Mouse (Mus musculus) MN1 (cell line): ENCODE data around the gene Arhgef17.
"Not testable (repeated sequence)": the region's sequence is repeated elsewhere in the genome, so short reads cannot be mapped to it uniquely, and the experiment has no call there.

Experiments
- DNase-seq: peaks from one replicate; pipeline ENCODE4 v3.0.0-alpha.2; 2016; ENCODE audit warnings: low spot score

Gene Arhgef17

GRCm38 (mm10) chr7:100846033-100846432 lies 85.9 kb downstream of the Arhgef17 start:
- DNase-seq: not testable (repeated sequence)

GRCm38 (mm10) chr7:100845412-100845811 lies 86.5 kb downstream of the Arhgef17 start:
- DNase-seq: peak; percentile 23

- DNase-seq: no peak
Observed at GRCm38 (mm10) chr7:100845026-100845400, 86.9 kb downstream of the Arhgef17 start.

GRCm38 (mm10) chr7:100844385-100845025 lies 87.4 kb downstream of the Arhgef17 start:
- DNase-seq: peak; percentile 16

- no peak for DNase-seq
Observed at GRCm38 (mm10) chr7:100843866-100844265, 88.0 kb downstream of the Arhgef17 start.

- DNase-seq: no peak
Observed at GRCm38 (mm10) chr7:100842175-100842574, 89.7 kb downstream of the Arhgef17 start.

- DNase-seq: no peak
Observed at GRCm38 (mm10) chr7:100841608-100842007, 90.3 kb downstream of the Arhgef17 start.

GRCm38 (mm10) chr7:100840906-100841305 lies 91.0 kb downstream of the Arhgef17 start:
- DNase-seq: no peak

- DNase-seq: peak; percentile 89
Observed at GRCm38 (mm10) chr7:100839632-100840402, 92.1 kb downstream of the Arhgef17 start.

GRCm38 (mm10) chr7:100837701-100838100 lies 94.2 kb downstream of the Arhgef17 start:
- DNase-seq: no peak

GRCm38 (mm10) chr7:100836657-100837056 lies 95.2 kb downstream of the Arhgef17 start:
- DNase-seq: no peak

GRCm38 (mm10) chr7:100835711-100836110 lies 96.2 kb downstream of the Arhgef17 start:
- DNase-seq: no peak

GRCm38 (mm10) chr7:100835168-100835567 lies 96.7 kb downstream of the Arhgef17 start:
- no peak for DNase-seq

- no peak for DNase-seq
Observed at GRCm38 (mm10) chr7:100833859-100834258, 98.0 kb downstream of the Arhgef17 start.

GRCm38 (mm10) chr7:100828549-100828948 lies 103.4 kb downstream of the Arhgef17 start:
- no peak for DNase-seq

- no peak for DNase-seq
Observed at GRCm38 (mm10) chr7:100824661-100825060, 107.2 kb downstream of the Arhgef17 start.
